Mouse (Mus musculus) CH12F3 (cell line): ENCODE data around the gene Hoxb1.

Experiments
- in situ Hi-C: fragments of 300-500 bp; cut with MboI; formaldehyde crosslinking; loops from 2 replicates; pipeline ENCODE4 v1.14.3; 2020; ENCODE audit warnings: low sequenced_read_pairs

Hoxb1 gene

DNA sequence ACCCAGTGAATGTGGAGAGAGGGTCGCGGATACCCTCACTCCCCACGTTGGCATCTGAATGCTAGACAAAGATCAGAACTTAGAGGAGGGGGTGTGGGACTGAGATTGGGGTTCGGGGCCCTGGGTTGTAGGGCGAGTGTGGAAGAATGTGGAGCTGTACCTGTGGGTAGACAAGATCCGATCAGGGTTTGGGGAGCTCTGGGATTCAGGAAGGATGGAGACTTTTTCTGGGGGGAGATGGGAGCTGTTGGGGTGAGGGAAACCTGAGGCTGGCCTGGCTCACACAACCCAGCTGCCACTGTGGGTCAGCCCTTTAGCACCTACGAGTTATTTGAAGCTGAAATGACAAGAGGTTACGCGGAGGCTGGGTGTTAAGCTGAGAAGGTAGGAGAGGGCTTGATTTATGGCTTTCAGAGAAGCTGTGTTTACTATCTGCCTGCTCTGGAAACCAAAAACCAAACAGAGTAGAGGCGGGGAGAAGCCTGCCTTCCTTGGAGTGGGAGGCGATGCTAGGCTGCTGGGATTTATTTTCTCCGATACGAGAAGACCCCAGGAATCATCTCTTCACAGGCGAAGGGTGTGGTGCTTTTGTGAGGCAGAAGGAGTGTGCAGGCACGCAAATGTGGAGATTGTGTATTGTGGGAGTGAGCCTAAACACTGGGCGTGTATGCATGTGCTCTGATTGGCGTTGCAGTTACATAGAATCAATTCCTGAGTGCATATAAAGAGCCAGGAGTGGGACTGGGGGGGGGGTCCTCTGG is 32.1 kb upstream of the Hoxb1 start:
- in situ Hi-C loops, result no loop called here

DNA sequence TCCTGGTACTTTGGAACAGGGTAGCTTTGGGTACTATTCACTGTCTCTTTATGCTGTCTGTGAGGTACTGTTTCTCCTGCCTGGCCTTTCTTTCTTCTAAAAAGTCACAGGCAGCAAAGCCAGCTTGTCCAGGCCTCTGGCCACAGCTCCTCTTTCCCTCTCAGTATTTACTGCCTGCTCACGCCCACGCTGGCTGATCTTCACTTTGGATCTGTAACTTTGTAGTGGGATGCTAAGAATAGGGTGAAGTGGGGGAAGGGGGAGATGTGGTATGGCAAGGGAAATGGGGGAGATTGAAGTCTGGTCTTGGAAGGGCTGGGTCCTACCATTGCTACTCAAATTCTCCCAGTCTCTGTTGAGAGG is 31.6 kb upstream of the Hoxb1 start:
- in situ Hi-C loops, result no loop called here

DNA sequence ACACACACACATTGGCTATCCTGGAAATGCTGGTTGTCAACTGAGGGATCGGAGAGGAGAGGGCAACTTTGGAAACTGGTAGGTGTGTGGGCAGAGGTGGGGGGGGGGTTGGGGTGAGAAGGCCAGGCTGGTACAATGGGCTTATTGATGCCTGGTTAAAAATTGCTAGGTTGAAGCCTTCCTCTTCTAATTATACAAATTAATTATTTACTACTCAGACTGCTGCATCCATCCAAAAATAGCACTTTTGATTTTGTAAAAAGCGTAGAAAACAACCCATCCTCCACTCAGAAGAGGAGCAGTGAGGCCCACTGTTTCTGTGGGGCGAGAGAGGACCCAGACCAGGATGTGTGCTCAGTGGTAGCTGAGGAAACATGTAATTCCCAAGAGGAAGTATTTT is 30.6 kb upstream of the Hoxb1 start:
- in situ Hi-C loops, result no loop called here

DNA sequence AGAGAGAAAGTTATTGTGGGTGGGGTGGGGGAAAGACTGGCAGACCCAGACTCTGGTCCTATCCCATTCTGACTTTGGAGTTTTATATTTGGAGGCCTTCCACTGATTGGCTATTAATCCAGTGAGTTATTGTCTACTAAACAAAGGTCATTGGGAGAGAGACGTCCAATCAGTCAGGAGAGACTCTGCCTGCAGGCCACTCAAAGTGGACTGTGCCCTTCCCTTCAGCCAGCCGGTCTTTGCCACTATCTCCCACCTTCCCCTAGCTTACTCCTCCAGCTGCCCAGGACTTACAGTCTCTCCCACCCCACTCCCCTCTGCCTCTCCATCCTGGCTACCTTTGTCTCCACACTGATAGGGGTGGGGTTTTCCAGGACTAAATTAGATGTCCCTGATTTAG is 29.0 kb upstream of the Hoxb1 start:
- in situ Hi-C loops, result no loop called here

DNA sequence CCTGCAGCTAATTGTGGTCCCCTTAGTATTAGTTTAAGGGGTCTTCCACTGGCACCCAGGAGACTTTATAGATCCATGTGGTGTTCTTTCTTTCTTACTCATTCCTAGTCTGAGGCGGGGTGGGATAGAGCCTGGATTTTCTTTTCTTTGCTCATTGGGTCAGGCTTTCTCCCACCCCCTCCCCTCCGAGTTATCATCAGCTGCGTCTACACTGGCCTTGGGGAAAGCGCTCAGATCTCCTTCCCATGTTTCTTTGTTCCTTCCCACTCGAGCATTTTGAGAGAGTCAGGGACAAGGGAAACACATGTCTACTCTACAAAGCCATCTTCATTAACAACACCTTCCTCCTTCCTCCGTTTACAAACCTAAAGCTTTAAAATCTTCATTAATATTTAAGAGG is 28.5 kb upstream of the Hoxb1 start:
- in situ Hi-C loops, result no loop called here

DNA sequence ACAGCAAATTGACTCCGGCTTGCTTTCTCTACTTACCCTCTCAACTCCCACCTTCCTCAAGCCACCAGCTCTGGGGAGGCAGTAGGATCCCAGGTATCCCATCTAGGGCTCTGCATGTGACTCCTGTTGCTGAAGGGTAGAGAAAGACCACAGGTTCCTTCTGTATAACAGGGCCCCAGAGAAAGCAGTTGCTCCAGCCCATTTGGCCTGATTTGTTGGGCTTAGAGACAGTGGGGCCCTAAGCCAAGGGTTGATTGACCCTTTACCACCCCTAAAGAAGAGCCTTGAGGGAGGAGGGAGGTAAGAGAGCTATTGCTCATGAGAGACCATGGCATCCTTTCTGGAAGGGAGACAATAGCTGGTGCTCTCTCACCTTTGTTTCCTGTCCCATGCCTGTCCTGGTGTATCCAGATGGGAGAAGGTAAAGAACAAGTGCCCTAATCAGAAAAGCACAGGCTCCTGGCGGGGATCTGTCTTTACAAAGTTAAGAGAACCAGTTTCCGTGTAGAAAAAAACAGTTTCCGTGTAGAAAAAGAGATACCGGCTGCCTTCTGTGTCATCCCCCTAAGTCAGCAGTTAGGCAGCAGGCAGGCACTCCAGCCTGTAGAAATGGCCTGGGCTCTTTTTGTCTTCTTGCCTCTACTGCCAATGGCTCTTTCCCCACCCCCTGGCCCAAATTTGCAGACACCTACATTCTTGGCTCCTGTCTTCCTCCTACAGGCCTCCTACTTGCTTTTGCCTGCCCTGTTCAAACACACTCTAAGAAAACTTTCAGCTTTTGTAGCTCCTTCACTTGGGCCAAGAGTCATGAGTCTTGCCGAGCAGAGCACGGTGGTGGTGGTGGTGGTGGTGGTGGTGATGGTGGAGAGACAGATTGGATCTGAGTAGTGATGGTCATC is 26.3 kb upstream of the Hoxb1 start:
- in situ Hi-C loops, result no loop called here

DNA sequence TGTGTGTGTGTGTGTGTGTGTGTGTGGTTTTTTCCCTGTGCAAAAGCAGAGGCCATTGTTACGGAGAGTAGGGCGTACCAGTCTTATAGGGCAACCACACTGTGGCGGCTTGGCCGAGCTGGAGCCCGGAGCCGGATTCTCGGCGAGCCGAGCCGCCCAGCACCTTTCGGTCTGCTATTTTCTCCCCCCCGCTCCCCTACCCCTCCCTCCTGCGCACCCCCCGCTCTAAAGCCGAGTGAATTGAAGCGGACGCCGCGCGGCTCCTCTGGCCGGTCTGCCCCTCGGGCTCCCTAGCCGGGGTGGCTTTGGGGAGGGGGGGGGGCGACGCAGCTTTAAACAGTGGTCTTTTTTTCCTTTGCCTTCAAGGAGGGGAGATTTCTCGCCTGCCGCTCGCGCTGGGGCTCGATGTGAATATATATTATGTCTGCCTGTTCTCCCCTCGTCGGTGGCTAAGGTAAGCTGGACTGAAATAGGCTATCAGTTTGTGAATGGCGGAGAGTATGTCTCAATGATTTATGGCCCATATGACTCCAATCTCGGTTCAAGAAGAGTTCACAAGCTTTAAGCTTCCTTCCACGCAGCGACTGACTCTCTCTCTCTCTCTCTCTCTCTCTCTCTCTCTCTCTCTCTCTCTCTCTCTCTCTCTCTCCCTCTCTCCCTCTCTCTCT is 24.7 kb upstream of the Hoxb1 start:
- in situ Hi-C loops, result no loop called here

DNA sequence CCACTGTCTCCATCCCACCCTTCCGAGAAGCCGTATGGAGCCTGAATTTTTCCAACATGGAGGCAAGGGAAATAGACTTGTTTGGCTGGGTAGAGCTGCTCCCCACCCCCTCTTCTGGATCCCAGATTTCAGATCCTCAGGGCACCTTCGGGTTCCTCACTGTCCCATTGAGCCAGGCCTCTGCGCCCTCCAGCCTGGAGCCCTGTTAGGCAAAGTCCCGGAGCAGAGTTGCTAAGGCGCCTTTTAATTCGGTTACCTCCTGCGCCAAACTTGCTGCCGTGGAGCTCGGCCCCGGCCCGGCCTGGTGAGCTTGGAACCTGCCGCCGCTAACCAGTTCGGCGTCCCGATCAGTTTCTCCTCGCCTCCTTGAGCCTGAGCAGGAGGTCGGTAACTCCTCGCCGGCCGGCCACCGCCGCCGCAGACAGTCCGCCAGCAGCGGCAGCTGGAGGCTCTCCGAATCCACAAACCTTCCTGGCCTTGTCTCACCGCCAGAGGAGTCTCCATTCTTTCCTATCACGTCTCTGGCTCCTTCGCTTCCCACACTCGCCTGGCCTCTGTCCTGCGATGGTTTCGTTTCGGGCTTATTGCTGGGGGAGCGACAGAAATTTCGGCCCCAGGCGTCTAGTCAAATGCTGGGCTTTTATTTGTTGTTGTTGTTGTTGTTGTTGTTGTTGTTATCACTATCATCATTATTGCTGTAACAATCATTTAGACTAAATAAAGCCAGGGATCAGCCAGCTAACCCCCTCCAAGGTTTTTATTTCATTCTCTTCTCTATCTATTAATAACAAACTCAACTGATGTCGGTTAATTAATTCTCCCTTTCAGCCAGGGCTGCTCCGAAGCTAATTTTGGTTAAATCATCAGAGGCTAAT is 23.6 kb upstream of the Hoxb1 start:
- in situ Hi-C loops, result no loop called here

DNA sequence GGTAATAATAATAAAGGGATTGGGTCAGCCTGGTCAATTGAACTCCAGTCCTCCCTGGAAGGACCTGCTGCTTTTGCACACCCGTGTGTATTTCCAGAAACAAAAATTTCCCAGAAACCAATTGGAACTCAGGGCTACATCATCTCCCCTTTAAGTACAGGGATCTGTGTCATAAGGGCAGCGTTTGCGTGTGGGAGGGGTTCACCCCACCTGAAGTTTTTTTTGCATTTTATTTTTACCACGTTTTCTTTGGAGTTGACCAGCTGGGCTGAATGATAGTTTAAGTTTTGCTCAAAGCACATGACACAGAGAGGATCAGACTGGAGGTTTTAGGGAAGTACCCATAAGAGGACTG is 23.0 kb upstream of the Hoxb1 start:
- in situ Hi-C loops, result no loop called here

DNA sequence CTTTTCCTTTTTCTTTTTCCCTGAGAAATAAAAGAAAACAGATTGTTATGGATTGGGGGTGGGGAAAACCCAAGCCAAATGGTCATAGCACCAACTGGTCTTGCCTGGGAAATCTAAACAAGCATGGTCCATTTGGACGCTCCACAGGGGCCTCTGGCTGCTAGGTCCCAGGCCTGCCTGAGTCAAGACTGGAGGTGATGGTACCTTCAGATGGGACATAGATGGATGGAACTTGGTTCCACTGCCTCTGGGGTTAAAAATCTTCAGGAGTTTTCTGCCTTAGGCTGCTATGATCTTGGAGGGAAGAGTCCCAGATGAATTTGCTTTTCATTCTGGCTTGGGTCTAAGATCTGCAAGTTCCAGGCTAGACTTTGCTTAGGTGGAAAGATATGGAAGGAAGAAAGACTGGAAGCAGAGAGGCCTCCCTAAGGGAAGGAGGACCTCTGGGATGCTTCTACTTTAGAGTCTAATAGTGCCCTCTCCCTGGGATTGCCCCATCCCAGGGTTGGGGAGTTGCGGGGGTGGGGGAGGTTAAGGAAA is 22.3 kb upstream of the Hoxb1 start:
- in situ Hi-C loops, result no loop called here

DNA sequence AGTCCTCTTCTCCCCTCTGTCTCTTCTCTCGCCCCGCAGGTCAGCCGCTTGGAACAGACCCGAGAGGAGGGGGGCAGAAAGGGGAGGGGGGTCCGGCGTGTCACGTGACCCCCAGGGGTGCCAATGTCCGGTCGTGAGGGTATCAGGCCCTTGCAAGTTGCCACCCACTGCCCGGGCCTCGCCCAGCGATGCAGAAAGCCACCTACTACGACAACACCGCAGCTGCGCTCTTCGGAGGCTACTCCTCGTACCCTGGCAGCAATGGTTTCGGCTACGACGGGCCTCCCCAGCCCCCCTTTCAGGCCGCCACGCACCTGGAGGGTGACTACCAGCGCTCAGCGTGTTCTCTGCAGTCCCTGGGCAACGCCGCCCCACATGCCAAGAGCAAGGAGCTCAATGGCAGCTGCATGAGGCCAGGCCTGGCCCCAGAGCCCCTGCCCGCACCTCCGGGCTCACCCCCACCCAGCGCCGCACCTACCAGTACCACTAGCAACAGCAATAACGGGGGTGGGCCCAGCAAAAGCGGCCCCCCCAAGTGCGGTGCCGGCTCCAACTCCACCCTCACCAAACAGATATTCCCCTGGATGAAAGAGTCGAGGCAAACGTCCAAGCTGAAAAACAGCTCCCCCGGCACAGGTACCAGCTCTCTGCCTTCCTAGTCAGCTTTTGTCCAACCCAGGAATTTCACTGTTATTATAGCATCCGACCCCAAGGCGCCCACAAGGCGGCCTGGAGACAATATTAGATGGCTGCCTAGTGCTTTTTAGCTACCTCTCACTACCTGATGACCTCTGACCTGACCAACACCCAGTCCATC is 21.3 kb upstream of the Hoxb1 start:
- in situ Hi-C loops, result no loop called here

DNA sequence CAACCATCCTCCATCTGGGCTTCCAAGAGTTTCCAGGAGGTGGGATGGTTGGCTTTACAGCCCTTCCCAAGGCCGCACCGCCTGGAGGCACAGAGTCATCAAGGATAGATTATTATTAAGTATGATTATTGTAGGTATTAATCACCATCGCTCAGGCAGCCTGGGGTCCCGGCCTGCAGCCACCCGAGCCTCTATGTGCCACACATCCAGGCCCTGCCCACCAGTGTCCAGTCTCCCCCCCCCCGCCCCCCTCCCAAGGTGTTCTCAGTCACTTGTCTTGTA is 20.7 kb upstream of the Hoxb1 start:
- in situ Hi-C loops, result no loop called here

DNA sequence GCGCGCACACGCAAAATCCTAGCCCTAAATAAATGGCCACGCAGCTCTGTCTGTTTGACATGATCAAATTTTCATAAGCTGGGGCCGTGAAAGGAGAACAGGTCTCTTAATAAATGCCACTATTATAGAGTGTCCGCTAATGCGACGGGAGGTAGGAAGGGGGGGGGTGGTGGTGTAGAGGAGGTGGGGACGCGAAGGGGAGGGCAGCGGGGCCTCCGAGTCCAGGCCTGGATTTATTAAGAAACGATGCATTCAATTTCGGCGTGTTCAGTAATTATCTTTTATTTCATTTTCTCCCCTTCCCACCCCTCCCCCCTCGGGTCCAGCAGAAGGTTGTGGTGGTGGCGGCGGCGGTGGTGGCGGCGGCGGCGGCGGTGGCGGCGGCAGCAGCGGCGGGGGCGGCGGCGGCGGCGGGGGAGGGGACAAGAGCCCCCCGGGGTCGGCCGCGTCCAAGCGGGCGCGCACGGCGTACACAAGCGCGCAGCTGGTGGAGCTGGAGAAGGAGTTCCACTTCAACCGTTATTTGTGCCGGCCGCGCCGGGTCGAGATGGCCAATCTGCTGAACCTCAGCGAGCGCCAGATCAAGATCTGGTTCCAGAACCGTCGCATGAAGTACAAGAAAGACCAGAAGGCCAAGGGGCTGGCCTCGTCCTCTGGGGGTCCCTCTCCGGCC is 20.2 kb upstream of the Hoxb1 start:
- in situ Hi-C loops, result no loop called here

DNA sequence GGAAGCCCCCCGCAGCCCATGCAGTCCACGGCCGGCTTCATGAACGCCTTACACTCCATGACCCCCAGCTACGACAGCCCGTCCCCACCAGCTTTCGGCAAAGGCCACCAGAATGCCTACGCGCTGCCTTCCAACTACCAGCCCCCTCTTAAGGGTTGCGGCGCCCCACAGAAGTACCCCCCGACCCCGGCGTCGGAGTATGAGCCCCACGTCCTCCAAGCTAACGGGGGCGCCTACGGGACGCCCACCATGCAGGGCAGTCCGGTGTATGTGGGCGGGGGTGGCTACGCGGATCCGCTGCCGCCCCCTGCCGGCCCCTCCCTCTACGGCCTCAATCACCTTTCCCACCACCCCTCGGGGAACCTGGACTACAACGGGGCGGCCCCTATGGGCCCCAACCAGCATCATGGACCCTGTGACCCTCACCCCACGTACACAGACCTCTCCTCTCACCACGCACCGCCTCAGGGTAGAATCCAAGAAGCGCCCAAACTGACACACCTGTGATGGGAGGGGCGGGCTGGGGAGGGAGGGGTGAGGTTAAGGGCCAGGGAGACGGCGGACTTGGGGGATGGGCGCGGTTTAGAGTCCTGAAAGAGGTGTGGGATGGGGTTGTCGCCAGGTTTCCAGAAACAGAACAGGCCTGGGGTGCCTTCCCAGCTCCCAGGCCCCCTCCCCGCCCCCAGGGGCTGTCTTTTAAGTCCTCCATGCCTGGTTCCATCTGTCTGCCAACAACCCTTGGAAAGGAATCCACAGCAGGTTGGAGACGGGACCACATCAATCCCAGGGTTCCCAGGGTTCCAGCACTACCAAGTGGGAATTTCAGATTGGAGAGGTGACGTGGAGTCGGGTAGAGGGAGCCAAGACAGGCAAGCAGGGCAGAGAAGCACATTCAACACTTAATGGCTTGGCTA is 19.4 kb upstream of the Hoxb1 start:
- in situ Hi-C loops, result no loop called here

DNA sequence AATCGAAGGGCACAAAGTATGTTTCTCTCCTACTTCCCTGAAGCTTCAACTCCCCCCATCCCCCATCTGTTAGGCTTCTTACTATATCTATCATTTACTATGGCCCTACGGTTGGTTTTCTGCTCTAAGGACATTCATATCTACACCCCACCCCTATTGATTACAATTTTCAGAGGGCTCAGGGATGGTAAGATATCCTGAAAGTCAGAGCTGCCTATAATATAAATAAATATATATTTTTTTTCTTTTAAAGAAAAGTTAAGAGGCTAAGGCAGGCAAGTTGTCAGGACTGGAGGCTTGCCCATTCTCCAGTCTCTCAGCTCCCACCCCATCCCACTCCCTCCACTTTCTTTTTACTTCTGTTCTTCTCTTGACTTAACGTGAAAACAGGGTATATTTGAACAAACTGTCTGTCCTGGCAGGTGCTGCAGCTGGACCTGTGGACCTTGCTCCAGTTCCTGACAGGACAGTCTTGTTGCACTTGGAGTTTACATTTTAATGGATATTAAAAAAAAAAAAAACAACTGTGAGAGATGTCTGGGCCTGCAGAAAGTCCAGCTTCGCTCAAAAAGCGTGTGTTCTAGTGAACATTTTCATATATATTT is 18.5 kb upstream of the Hoxb1 start:
- in situ Hi-C loops, result no loop called here

DNA sequence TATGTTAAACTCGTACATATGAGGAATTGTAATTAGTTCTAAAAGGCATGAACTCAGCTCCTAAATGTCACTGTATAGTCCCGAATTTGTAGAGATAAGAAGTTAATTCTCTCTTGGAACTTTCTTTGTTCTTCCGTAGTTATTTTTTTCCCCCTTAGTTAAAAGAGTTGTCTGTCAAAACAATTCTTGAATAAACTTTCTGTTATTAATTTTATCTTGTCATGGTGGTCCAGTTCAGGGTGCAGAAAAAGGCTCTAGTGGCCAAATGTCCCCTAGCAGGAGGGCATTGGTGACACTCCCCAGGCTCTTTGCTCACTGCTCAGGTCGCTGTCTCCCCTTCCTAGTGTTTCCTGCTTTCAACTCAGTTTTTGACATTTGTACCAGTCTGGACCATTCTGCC is 17.8 kb upstream of the Hoxb1 start:
- in situ Hi-C loops, result no loop called here

DNA sequence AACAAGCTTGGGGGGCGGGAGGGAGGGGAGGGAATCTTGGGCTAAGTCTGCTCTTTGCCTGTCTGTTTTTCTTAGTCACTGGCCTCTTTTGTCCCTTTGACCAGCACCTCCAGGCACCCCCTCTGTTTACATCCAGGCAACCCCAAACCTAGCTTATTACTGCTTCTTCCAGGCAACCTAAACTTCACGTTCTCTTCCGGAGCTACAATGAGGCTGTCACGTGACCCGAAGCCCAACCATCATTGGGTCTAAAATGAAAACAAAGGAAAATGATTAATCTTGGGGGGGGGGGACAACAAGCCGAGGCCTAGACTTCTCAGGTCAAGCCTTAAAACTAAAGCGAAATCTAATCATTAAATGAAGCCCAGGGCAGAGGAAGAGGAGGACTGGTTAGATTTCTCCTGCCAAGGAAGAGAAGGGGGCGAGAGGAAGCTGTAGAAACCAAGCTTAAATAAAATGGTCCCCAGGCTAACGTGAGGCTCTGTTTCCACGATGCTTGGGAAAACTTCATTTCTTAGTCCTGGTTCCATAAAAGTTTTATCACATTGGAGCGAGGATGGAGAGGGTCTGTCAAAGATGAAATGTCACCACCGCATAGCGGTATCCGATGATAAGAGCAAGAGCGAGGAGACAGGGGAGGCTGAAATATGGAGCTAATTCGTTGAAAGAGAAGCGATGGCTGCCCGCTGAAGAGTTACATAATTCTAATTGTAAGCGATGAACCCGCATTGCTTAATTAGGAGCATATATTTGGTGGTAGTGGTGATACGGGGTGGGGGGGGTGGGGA is 17.2 kb upstream of the Hoxb1 start:
- in situ Hi-C loops, result no loop called here
